Mouse (Mus musculus): ENCODE results near the gene Gga3. TPM values are rescaled to one million over a fixed set of nuclear protein-coding genes. Genes with fewer than 3 reads are reported as not detected.
A peak's percentile ranks its signal among the peaks of the same experiment; 100 is the strongest.

The Gga3 gene
- polyA plus RNA-seq, 1 experiment from 2014 or later, result 22.7 TPM

DNA sequence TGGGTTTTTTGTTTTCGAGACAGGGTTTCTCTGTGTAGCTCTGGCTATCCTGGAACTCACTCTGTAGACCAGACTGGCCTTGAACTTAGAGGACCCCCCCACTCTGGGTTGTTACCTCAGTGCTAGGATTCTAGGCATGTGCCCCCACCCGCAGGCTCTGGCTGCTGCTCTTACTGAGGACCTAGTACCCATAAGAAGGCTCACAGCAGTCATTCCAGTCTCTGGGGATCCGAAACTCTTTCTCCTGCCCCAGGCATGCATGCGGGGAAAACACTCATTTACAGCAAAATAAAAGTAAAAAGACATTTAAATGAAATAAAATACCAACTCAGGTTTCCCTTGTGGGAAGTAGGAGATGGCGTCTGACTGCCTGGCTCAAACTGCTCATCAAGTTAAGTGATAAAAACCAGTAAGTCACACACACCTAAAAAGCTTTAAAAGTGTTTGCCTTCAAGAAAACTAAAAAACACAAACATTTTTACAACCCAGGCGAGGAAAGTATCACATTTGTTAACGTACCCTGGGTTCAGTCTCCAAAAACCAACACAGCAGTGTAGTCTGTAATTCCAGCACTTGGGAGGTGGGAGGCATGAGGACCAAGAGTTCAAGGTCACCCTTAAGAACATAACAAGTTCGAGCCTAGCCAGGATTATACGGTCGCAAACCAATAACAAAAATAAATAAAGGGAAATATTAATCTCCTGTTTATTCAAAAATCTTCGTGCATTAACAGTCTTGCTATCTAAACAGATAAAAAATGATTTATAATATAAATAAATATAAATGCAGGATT is 23.2 kb upstream of the Gga3 start:
- 43% methylated on average over 11 of the region's 11 CpGs for WGBS
- no peaks in the 10 kb centered on the region for H3K27me3 ChIP-seq (ENCODE audit: control insufficient read depth, insufficient read depth, low read length)
- peaks cover 17% of the 10 kb centered on the region for H3K36me3 ChIP-seq (ENCODE audit: control insufficient read depth, insufficient read depth, low read length)
- peak overlapping the region; percentile 83 for H3K4me3 ChIP-seq (ENCODE audit: low read length)
- no peaks in the 10 kb centered on the region for H3K9me3 ChIP-seq (ENCODE audit: control insufficient read depth, low read length)
- ATAC-seq (ENCODE audit: low FRiP score, low TSS enrichment), result no peak
- peaks cover 8% of the 10 kb centered on the region for H3K4me1 ChIP-seq (ENCODE audit: control insufficient read depth, insufficient read depth, low read length)
- peak overlapping the region; percentile 93 for H3K4me2 ChIP-seq (replicated peaks; ENCODE audit: low read depth, low read length)
- peak overlapping the region; percentile 74 for H3K9ac ChIP-seq (ENCODE audit: low read depth, low read length)
- no peak overlapping the region for H3K27ac ChIP-seq (ENCODE audit: low read depth, low read length)

DNA sequence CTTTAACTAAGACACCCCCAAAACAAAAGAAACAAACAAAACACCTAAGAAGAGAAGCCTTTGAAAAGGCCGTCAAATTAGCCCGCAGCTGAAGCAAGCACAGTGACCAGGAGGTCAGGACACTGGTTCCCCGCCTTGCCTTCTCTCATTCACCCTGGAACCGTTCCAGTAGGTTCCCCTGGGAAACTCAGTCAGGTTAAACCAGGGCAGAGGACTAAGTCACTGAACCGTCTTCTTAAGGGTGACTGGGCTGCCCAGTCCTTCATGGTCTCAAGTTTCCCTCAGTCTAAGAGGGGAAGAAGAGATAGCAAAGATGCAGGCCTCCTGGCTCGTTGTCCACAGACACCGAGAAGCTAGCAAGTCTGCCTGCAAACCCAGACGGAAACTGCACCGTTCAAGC is 22.0 kb upstream of the Gga3 start:
- Histone ChIP-seq H3K9me3 (ENCODE audit: control insufficient read depth, low read length) (no peaks in the 10 kb centered on the region), H3K4me3 (ENCODE audit: low read length) (no peak overlapping the region), H3K9ac (ENCODE audit: low read depth, low read length) (no peak overlapping the region; the same call in 1 of the 2 replicates), H3K27ac (ENCODE audit: low read depth, low read length) (peak overlapping the region; percentile 42; the same call in 1 of the 2 replicates), H3K4me1 (ENCODE audit: control insufficient read depth, insufficient read depth, low read length) (peaks cover 8% of the 10 kb centered on the region), H3K36me3 (ENCODE audit: control insufficient read depth, insufficient read depth, low read length) (peaks cover 25% of the 10 kb centered on the region), H3K4me2 (replicated peaks; ENCODE audit: low read depth, low read length) (0 out of 2 replicates have a peak overlapping the region, but pooled peaks have one; percentile 8), H3K27me3 (ENCODE audit: control insufficient read depth, insufficient read depth, low read length) (no peaks in the 10 kb centered on the region)
- 44% methylated on average over 9 of the region's 9 CpGs for WGBS
- no peak for ATAC-seq (ENCODE audit: low FRiP score, low TSS enrichment)

DNA sequence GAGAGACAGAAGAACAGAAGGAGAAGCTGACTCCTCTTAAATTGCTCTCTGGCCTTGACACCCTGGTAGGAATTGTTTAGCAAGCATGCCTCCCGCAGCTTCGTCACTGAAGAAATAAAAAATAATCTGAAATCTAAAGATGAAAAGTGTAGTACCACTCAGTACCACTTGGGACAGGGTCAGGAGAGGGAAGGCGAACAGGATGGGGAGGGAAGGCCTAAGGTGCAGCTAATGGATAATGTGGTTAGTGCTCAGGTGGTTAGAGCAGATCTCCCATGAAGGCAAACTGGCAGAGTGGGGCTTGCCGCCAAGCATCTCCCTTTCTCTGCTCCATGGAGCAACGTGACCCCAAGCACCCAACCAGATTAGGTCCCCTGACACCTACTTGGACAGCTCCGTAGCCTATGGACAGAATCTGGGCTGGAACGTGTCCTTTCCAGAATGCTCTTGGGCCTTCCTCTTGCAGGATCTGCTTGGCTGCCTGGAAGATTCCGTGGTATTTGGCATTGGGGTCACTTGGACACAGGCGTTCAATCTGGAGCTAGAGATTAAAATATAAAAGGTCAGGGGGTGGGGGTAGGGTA is 19.7 kb upstream of the Gga3 start:
- no peak overlapping the region for H3K4me2 ChIP-seq (replicated peaks; ENCODE audit: low read depth, low read length)
- H3K9me3 ChIP-seq (ENCODE audit: control insufficient read depth, low read length), result no peaks in the 10 kb centered on the region
- no peak for ATAC-seq (ENCODE audit: low FRiP score, low TSS enrichment)
- H3K27me3 ChIP-seq (ENCODE audit: control insufficient read depth, insufficient read depth, low read length), result no peaks in the 10 kb centered on the region
- WGBS, result 77% methylated on average over 9 of the region's 9 CpGs
- H3K36me3 ChIP-seq (ENCODE audit: control insufficient read depth, insufficient read depth, low read length), result peaks cover 35% of the 10 kb centered on the region
- no peak overlapping the region for H3K9ac ChIP-seq (ENCODE audit: low read depth, low read length)
- no peak overlapping the region for H3K4me3 ChIP-seq (ENCODE audit: low read length)
- H3K4me1 ChIP-seq (ENCODE audit: control insufficient read depth, insufficient read depth, low read length), result peaks cover 8% of the 10 kb centered on the region
- H3K27ac ChIP-seq (ENCODE audit: low read depth, low read length), result no peak overlapping the region

DNA sequence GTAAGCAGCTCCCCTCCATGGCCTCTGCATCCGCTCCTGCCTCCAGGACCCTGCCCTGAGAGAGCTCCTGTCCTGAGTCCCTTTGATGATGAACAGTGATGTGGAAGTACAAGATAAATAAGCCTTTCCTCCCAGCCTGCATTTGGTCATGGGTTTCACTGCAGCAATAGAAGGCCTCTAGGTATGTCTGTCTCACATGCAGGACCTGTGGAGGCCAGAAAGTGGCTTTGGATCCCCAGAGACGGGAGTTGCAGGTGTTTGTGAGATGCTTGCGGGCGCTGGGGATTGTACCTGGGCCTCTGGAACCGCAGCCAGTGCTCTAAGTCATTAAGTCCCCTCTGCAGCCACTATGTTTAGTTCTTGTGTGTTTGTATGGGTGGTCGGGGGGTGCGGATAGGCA is 16.1 kb upstream of the Gga3 start:
- Histone ChIP-seq H3K9me3 (ENCODE audit: control insufficient read depth, low read length) (no peaks in the 10 kb centered on the region), H3K36me3 (ENCODE audit: control insufficient read depth, insufficient read depth, low read length) (peaks cover 45% of the 10 kb centered on the region), H3K27ac (ENCODE audit: low read depth, low read length) (no peak overlapping the region), H3K27me3 (ENCODE audit: control insufficient read depth, insufficient read depth, low read length) (no peaks in the 10 kb centered on the region), H3K4me2 (replicated peaks; ENCODE audit: low read depth, low read length) (no peak overlapping the region), H3K9ac (ENCODE audit: low read depth, low read length) (no peak overlapping the region), H3K4me3 (ENCODE audit: low read length) (no peak overlapping the region), H3K4me1 (ENCODE audit: control insufficient read depth, insufficient read depth, low read length) (peaks cover 5% of the 10 kb centered on the region; the same call in 1 of the 2 replicates)
- ATAC-seq (ENCODE audit: low FRiP score, low TSS enrichment), result no peak
- 97% methylated on average over 7 of the region's 7 CpGs for WGBS

DNA sequence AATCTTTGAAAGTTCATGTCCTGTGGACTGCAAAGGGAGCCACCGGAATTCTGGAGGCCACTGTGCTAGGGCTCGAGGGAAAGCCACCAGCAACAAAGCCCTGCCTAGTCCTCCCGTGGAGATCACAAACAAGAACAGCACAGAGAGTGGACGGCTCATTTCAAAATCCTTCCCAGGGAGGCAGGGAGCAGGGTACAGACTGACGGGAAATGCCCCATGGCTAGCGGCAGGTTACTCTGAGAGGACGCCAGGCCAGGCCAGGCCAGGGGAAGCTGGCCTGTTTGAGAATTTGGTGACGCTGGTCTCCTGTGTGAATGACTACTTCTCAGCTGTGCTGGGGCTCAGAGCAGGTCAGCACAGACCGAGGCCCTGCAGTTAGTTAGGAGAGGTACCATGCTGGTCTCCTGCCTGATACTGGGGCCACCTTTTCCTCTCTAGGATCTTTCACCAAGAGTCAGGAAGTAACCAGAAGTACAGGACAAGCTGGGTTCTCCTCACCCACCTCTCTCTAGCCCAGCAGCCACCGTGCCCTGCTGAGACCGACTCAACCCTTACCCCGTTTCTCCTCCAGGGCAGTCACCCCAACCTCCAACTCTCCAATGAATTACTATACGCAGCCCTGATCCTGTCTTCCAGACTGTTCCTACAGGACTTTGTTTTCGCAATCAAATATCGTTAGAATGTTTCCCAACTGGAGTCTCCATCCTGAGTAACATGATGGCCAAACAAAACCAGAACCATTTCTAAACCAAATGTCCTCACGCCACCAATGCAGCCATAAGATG is 15.1 kb upstream of the Gga3 start:
- 88% methylated on average over 16 of the region's 16 CpGs for WGBS

DNA sequence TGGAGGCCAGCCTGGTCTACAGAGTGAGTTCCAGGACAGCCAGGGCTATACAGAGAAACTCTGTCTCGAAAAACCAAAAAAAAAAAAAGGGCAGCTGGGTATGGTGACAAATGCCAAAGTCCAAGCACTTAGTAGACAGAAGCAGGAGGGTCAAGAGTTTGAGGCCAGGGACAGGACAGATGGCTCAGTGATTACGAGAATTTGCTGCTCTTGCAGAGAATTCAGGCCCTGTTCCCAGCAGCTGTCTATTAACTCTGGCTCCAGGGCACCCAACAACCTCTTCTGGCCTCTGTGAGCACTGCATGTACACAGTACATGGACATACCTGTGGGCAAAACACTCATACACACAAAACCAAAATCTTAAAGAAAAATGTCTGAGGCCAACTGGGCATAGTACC is 14.2 kb upstream of the Gga3 start:
- Histone ChIP-seq H3K9ac (ENCODE audit: low read depth, low read length) (no peak overlapping the region), H3K27ac (ENCODE audit: low read depth, low read length) (no peak overlapping the region), H3K9me3 (ENCODE audit: control insufficient read depth, low read length) (no peaks in the 10 kb centered on the region), H3K4me2 (replicated peaks; ENCODE audit: low read depth, low read length) (no peak overlapping the region), H3K4me1 (ENCODE audit: control insufficient read depth, insufficient read depth, low read length) (peaks cover 19% of the 10 kb centered on the region), H3K36me3 (ENCODE audit: control insufficient read depth, insufficient read depth, low read length) (peaks cover 40% of the 10 kb centered on the region), H3K4me3 (ENCODE audit: low read length) (no peak overlapping the region), H3K27me3 (ENCODE audit: control insufficient read depth, insufficient read depth, low read length) (no peaks in the 10 kb centered on the region)
- WGBS, result 88% methylated on average over 2 of the region's 2 CpGs
- ATAC-seq (ENCODE audit: low FRiP score, low TSS enrichment), result no peak

More for the DNA sequence above, 15.1 kb upstream of the Gga3 start:
- no peak for ATAC-seq (ENCODE audit: low FRiP score, low TSS enrichment)
- H3K9ac ChIP-seq (ENCODE audit: low read depth, low read length), result no peak overlapping the region
- peaks cover 11% of the 10 kb centered on the region; the same call in 1 of the 2 replicates for H3K4me1 ChIP-seq (ENCODE audit: control insufficient read depth, insufficient read depth, low read length)
- H3K4me3 ChIP-seq (ENCODE audit: low read length), result no peak overlapping the region
- H3K9me3 ChIP-seq (ENCODE audit: control insufficient read depth, low read length), result no peaks in the 10 kb centered on the region
- H3K4me2 ChIP-seq (replicated peaks; ENCODE audit: low read depth, low read length), result no peak overlapping the region
- no peaks in the 10 kb centered on the region for H3K27me3 ChIP-seq (ENCODE audit: control insufficient read depth, insufficient read depth, low read length)
- H3K36me3 ChIP-seq (ENCODE audit: control insufficient read depth, insufficient read depth, low read length), result peaks cover 47% of the 10 kb centered on the region
- H3K27ac ChIP-seq (ENCODE audit: low read depth, low read length), result no peak overlapping the region

DNA sequence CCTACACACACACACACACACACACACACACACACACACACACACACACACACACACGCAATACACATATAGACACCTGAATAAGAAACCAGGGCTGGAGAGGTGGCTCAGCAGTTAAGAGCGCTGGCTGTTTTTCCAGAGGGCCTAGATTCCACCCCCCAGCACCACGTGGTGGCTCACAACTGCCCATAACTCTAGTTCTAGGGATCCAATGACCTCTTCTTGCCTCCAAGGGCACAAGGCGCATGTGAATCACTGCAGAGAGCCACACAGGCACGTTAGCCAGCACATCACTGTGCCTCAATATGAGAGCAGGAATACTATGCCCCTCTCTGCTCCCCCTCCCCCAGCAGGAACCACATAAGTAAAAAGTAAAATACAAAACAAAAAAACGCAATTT is 13.0 kb upstream of the Gga3 start:
- Histone ChIP-seq H3K4me3 (ENCODE audit: low read length) (no peak overlapping the region), H3K27me3 (ENCODE audit: control insufficient read depth, insufficient read depth, low read length) (no peaks in the 10 kb centered on the region), H3K9ac (ENCODE audit: low read depth, low read length) (no peak overlapping the region), H3K4me1 (ENCODE audit: control insufficient read depth, insufficient read depth, low read length) (peaks cover 19% of the 10 kb centered on the region), H3K4me2 (replicated peaks; ENCODE audit: low read depth, low read length) (no peak overlapping the region), H3K27ac (ENCODE audit: low read depth, low read length) (no peak overlapping the region), H3K9me3 (ENCODE audit: control insufficient read depth, low read length) (no peaks in the 10 kb centered on the region), H3K36me3 (ENCODE audit: control insufficient read depth, insufficient read depth, low read length) (peaks cover 30% of the 10 kb centered on the region)
- no peak for ATAC-seq (ENCODE audit: low FRiP score, low TSS enrichment)
- 79% methylated on average over 6 of the region's 6 CpGs for WGBS

DNA sequence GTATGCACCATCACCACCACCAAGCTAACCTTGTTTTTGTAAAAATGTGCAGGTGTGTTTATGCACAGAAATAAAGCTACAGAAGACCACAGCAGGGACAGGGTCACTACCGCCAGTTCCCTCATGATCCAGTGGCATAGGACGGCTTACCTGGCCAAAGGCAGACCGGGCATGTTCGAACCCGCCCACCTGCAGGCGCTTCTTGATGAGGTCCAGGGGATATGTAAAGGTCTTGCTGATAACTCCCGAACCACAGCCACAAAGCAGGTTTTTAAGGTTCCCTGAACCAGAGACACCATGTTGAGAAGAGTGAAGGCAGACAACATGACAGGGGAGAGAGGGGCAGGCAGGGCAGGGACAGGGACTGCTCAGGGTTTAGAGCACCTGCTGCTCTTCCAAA is 12.5 kb upstream of the Gga3 start:
- H3K27ac ChIP-seq (ENCODE audit: low read depth, low read length), result no peak overlapping the region
- ATAC-seq (ENCODE audit: low FRiP score, low TSS enrichment), result no peak
- H3K4me2 ChIP-seq (replicated peaks; ENCODE audit: low read depth, low read length), result no peak overlapping the region
- H3K36me3 ChIP-seq (ENCODE audit: control insufficient read depth, insufficient read depth, low read length), result peaks cover 27% of the 10 kb centered on the region
- no peak overlapping the region for H3K4me3 ChIP-seq (ENCODE audit: low read length)
- no peak overlapping the region for H3K9ac ChIP-seq (ENCODE audit: low read depth, low read length)
- no peaks in the 10 kb centered on the region for H3K9me3 ChIP-seq (ENCODE audit: control insufficient read depth, low read length)
- 96% methylated on average over 7 of the region's 7 CpGs for WGBS
- H3K4me1 ChIP-seq (ENCODE audit: control insufficient read depth, insufficient read depth, low read length), result peaks cover 23% of the 10 kb centered on the region
- no peaks in the 10 kb centered on the region for H3K27me3 ChIP-seq (ENCODE audit: control insufficient read depth, insufficient read depth, low read length)
